Mouse (Mus musculus): ENCODE data around the gene Hprt.

- no peak for TF ChIP-seq E2F4 (IDR thresholded peaks at IDR 0.05; ENCODE audit: insufficient read depth)
- no peak for TF ChIP-seq SRF (IDR thresholded peaks at IDR 0.05; ENCODE audit: control insufficient read depth, insufficient read length, low read depth)
- no peak for TF ChIP-seq POLR2AphosphoS2 (IDR thresholded peaks at IDR 0.05; ENCODE audit: insufficient read length, low read depth)
- TF ChIP-seq MAX (IDR thresholded peaks at IDR 0.05; ENCODE audit: low read depth), result no peak
- no peak for TF ChIP-seq TCF12 (IDR thresholded peaks at IDR 0.05; ENCODE audit: insufficient read depth, poor library complexity, severe bottlenecking)
- no peak for TF ChIP-seq POLR2A (IDR thresholded peaks at IDR 0.05; ENCODE audit: insufficient read length, low read depth)
- TF ChIP-seq USF1 (IDR thresholded peaks at IDR 0.05; ENCODE audit: low read depth), result no peak
- no peak for TF ChIP-seq REST (IDR thresholded peaks at IDR 0.05; ENCODE audit: insufficient read depth, insufficient read length)
- TF ChIP-seq CEBPB (IDR thresholded peaks at IDR 0.05; ENCODE audit: insufficient read depth, poor library complexity, severe bottlenecking), result no peak
Observed at GRCm38 (mm10) chrX:52956942-52957341, 31.0 kb upstream of the Hprt start.
